Mouse (Mus musculus): ENCODE data around the gene P2rx4.

Gene P2rx4

GRCm38 (mm10) chr5:122704571-122704970 lies 2.8 kb upstream of the P2rx4 start:
- DNase-seq, result no peak

GRCm38 (mm10) chr5:122705174-122705573 lies 2.2 kb upstream of the P2rx4 start:
- DNase-seq, result no peak

GRCm38 (mm10) chr5:122706917-122707275 lies 448 bp upstream of the P2rx4 start:
- no peak for DNase-seq

GRCm38 (mm10) chr5:122708819-122709218 lies 1.5 kb downstream of the P2rx4 start:
- DNase-seq, result no peak

GRCm38 (mm10) chr5:122715723-122716122 lies 8.4 kb downstream of the P2rx4 start:
- no peak for DNase-seq

GRCm38 (mm10) chr5:122716793-122717192 lies 9.4 kb downstream of the P2rx4 start:
- no peak for DNase-seq

- no peak for DNase-seq
Measured at GRCm38 (mm10) chr5:122718400-122718799, 11.1 kb downstream of the P2rx4 start.

- peak in 1 of 2 experiments; percentile 38 for DNase-seq
Measured at GRCm38 (mm10) chr5:122719168-122719567, 11.8 kb downstream of the P2rx4 start.

- DNase-seq, result no peak
Measured at GRCm38 (mm10) chr5:122725453-122725852, 18.1 kb downstream of the P2rx4 start.

GRCm38 (mm10) chr5:122726068-122726467 lies 18.7 kb downstream of the P2rx4 start:
- peak; percentile 34 to 40 for DNase-seq

GRCm38 (mm10) chr5:122726595-122726994 lies 19.3 kb downstream of the P2rx4 start:
- no peak for DNase-seq

GRCm38 (mm10) chr5:122727096-122727495 lies 19.8 kb downstream of the P2rx4 start:
- DNase-seq, result no peak

- no peak for DNase-seq
Measured at GRCm38 (mm10) chr5:122730776-122731175, 23.4 kb downstream of the P2rx4 start.

- DNase-seq, result peak; percentile 77 to 78
Measured at GRCm38 (mm10) chr5:122731321-122731720, 24.0 kb downstream of the P2rx4 start.

- DNase-seq, result peak; percentile 53 to 65
Measured at GRCm38 (mm10) chr5:122731991-122732673, 24.8 kb downstream of the P2rx4 start.

- peak; percentile 57 to 69 for DNase-seq
Measured at GRCm38 (mm10) chr5:122733881-122734280, 26.5 kb downstream of the P2rx4 start.

- DNase-seq, result no peak
Measured at GRCm38 (mm10) chr5:122735853-122736252, 28.5 kb downstream of the P2rx4 start.

- DNase-seq, result no peak
Measured at GRCm38 (mm10) chr5:122736761-122737160, 29.4 kb downstream of the P2rx4 start.

GRCm38 (mm10) chr5:122743880-122744422 lies 36.6 kb downstream of the P2rx4 start:
- no peak for DNase-seq

GRCm38 (mm10) chr5:122747950-122748349 lies 40.6 kb downstream of the P2rx4 start:
- no peak for DNase-seq

GRCm38 (mm10) chr5:122754477-122754876 lies 47.1 kb downstream of the P2rx4 start:
- peak in 1 of 2 experiments; percentile 30 for DNase-seq

- DNase-seq, result no peak
Measured at GRCm38 (mm10) chr5:122755620-122756019, 48.3 kb downstream of the P2rx4 start.

GRCm38 (mm10) chr5:122756144-122756543 lies 48.8 kb downstream of the P2rx4 start:
- DNase-seq, result no peak

GRCm38 (mm10) chr5:122756680-122757079 lies 49.3 kb downstream of the P2rx4 start:
- no peak for DNase-seq

All from thymus, postnatal 36 days (tissue).